Mouse (Mus musculus) heart, embryonic 11.5 days (tissue): ENCODE results near the gene Gm2a. TPM values are rescaled to one million over a fixed set of nuclear protein-coding genes. Genes with fewer than 3 reads are reported as not detected.

Experiments
- ATAC-seq: fragments of 200-750 bp; cut with Nextera tagmentation; replicated peaks from 2 replicates; pipeline ENCODE4 v1.8.0; 2017; ENCODE audit warnings: moderate library complexity; ENCODE audit not compliant: insufficient number of reproducible peaks, low FRiP score, low TSS enrichment
- H3K27ac ChIP-seq: fragments of 300-500 bp; sonication (generic); 2 replicates; pipeline ENCODE4 v1.5.1; 2014; ENCODE audit warnings: mild to moderate bottlenecking, low read depth, low read length
- H3K27me3 ChIP-seq: fragments of 300-500 bp; sonication (generic); 2 replicates; pipeline ENCODE4 v1.6.1; 2014; ENCODE audit warnings: mild to moderate bottlenecking, low read length, mixed read lengths; ENCODE audit not compliant: control insufficient read depth, insufficient read depth
- H3K36me3 ChIP-seq: fragments of 300-500 bp; sonication (generic); 2 replicates; pipeline ENCODE4 v1.6.1; 2014; ENCODE audit warnings: mild to moderate bottlenecking, low read length, moderate library complexity, mixed read lengths; ENCODE audit not compliant: control insufficient read depth, insufficient read depth
- H3K4me1 ChIP-seq: fragments of 300-500 bp; sonication (generic); 2 replicates; pipeline ENCODE4 v1.6.1; 2014; ENCODE audit warnings: low read length; ENCODE audit not compliant: control insufficient read depth, insufficient read depth
- H3K4me2 ChIP-seq: fragments of 300-500 bp; sonication (generic); 2 replicates; pipeline ENCODE4 v1.6.1; 2014; ENCODE audit warnings: mild to moderate bottlenecking, moderate library complexity
- H3K4me3 ChIP-seq: fragments of 300-500 bp; sonication (generic); 2 replicates; pipeline ENCODE4 v1.5.1; 2014; ENCODE audit warnings: low read depth, low read length
- H3K9ac ChIP-seq: fragments of 300-500 bp; sonication (generic); 2 replicates; pipeline ENCODE4 v1.6.1; 2014; ENCODE audit warnings: mild to moderate bottlenecking, low read depth, low read length, moderate library complexity
- H3K9me3 ChIP-seq: fragments of 300-500 bp; sonication (generic); replicated peaks from 2 replicates; pipeline ENCODE4 v1.6.1; 2016; ENCODE audit warnings: low read length; ENCODE audit not compliant: control insufficient read depth
- WGBS: fragments of 180-500 bp; shearing (Covaris S2); extraction: QIAGEN DNeasy Blood & Tissue Kit; methylation state at CpG from one replicate; pipeline ENCODE4 v1.1.7; 2014; ENCODE audit not compliant: insufficient replicate concordance; 5-methylcytosine and 5-hydroxymethylcytosine counted together
- polyA plus RNA-seq: library from polyadenylated mRNA; unstranded; fragments of >200 nt; fragmentation: Nextera tagmentation; extraction: Ambion mirVana; gene quantifications from 2 replicates; pipeline ENCODE4 v1.2.1, GENCODE M21; 2014

Gene Gm2a
- polyA plus RNA-seq, 1 experiment from 2014 or later, result 50.0 TPM

DNA sequence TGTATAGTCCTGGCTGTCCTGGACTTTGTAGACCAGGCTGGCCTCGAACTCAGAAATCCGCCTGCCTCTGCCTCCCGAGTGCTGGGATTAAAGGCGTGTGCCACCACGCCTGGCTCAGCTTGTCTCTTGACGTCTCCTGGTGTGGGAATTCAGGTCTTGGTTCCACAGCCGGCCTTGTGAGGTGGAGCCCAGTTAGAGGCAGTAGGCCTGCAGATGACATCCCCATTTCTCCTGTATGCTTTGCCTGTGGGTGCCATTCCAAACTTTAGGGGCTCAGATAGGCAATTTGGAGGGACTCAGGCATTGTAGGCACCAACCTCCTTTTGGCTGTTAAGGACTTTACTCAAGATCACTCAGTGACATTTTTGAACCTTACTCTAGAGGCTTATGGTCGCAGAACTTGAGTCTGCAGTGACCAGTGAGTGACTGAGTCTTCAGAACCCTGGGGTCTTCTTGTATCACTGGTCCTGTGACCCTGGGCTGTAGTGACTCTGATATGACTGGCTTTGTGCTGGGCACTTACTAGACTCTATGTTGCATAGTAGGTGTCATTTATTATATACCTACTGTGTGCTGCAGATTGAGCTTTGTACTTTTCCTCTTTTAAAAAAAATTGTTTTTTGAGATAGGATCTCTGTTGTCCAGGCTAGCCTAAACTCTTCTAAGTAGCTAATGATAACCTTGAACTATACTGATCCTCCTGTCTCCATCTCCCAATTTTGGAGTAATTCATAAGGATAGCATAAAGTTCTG is 1.3 kb downstream of the Gm2a start:
- Histone ChIP-seq H3K4me2 (no peak overlapping the region), H3K9ac (no peak overlapping the region)

DNA sequence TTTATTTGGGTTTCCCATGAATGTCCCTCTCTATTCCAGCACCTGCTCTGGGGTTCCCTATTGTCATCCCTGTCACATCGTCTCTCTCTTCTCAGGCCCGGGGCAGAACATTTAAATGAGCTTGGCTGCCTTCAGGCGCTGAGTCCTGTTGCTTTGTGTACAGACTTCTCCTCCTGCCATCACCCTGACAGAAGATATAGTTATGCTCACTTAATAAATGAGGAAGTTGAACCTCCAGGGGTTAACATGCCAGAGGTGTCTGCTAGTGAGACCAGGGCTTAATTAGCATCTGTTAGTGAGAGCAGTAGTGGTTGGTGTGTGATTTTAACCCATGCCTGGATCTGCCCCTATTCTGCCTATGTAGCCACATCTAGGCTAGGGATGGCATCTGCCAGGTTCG is 2.0 kb downstream of the Gm2a start:
- Histone ChIP-seq H3K4me3 (no peak overlapping the region), H3K9ac (no peak overlapping the region), H3K4me2 (no peak overlapping the region), H3K27me3 (no peaks in the 10 kb centered on the region), H3K9me3 (no peaks in the 10 kb centered on the region), H3K4me1 (peaks cover 5% of the 10 kb centered on the region), H3K27ac (no peak overlapping the region), H3K36me3 (no peaks in the 10 kb centered on the region)
- WGBS, result 71% methylated on average over 4 of the region's 4 CpGs
- ATAC-seq, result no peak

More for the DNA sequence above, 1.3 kb downstream of the Gm2a start:
- peaks cover 5% of the 10 kb centered on the region for H3K4me1 ChIP-seq
- H3K9me3 ChIP-seq, result no peaks in the 10 kb centered on the region
- no peaks in the 10 kb centered on the region for H3K27me3 ChIP-seq
- no peak for ATAC-seq
- H3K36me3 ChIP-seq, result no peaks in the 10 kb centered on the region
- H3K27ac ChIP-seq, result no peak overlapping the region
- WGBS, result 84% methylated on average over 8 of the region's 8 CpGs
- H3K4me3 ChIP-seq, result no peak overlapping the region; the same call in 1 of the 2 replicates

DNA sequence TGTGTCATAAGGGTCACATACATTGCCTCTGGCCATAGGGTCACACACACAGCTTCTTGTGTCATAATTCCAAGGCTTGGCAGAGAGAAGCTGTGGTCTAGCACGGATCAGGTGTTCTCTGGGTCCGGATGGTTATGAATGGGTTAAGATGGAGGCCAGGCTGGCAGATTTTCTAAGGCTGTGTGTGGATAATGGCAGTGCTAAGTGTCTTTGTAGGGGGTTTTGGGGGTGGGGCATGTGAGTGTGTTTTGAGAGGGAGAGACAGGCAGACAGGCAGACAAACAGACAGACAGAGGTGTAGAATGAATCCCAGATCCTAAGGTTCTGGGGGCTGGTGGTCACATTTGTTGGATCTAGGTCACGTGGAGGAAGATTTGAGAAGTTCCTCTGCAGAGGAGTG is 4.1 kb downstream of the Gm2a start:
- no peak for ATAC-seq
- H3K9me3 ChIP-seq, result no peaks in the 10 kb centered on the region
- 77% methylated on average over 3 of the region's 3 CpGs for WGBS
- H3K9ac ChIP-seq, result no peak overlapping the region
- no peak overlapping the region for H3K27ac ChIP-seq
- H3K4me2 ChIP-seq, result no peak overlapping the region
- H3K4me3 ChIP-seq, result no peak overlapping the region
- no peaks in the 10 kb centered on the region for H3K27me3 ChIP-seq
- no peaks in the 10 kb centered on the region for H3K36me3 ChIP-seq
- peaks cover 5% of the 10 kb centered on the region for H3K4me1 ChIP-seq

DNA sequence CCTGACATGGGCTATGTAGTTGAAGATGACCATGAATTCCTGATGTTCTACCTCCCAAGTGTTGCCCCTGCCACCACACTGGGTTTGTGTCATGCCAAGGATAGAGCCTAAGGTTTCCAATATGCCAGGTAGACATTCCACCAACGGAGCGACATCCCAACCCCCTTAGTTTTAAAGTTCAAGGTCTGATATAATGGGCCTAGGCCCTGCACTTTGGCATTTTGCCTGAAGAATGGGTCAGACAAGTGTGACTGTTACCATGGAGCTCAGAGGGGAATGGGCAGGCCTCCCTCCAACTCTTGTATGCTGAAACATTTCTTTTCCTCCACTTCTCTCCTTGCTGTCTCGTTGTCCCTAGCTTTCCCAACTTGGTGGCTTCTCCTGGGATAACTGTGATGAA is 5.3 kb downstream of the Gm2a start:
- no peak for ATAC-seq
- Histone ChIP-seq H3K9me3 (no peaks in the 10 kb centered on the region), H3K9ac (no peak overlapping the region), H3K27ac (no peak overlapping the region), H3K36me3 (no peaks in the 10 kb centered on the region), H3K4me3 (no peak overlapping the region), H3K4me1 (peaks cover 5% of the 10 kb centered on the region), H3K4me2 (no peak overlapping the region), H3K27me3 (no peaks in the 10 kb centered on the region)
- WGBS, result 86% methylated on average over 3 of the region's 3 CpGs

DNA sequence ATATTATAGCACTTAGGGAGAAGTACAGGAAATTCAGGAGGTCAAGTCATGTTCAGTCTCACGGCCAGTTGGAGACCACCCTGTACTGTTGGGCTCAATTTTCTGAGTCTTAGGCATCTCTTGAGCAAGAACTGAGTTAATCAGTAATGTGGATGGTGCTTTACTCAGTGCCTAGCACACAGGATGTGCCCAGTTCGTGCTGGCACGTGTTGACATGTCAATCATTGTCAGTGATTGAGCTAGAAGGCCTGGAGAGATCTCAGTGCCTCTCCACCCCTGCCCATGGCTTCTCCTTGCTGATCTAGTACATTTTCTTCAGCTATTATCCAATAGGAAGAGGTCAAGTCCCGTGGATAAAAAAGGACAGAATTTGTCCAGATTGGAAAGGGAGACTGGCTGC is 7.5 kb downstream of the Gm2a start:
- no peak overlapping the region for H3K4me3 ChIP-seq
- no peak overlapping the region for H3K27ac ChIP-seq
- H3K27me3 ChIP-seq, result no peaks in the 10 kb centered on the region
- no peaks in the 10 kb centered on the region for H3K9me3 ChIP-seq
- 68% methylated on average over 4 of the region's 4 CpGs for WGBS
- no peak overlapping the region for H3K9ac ChIP-seq
- H3K4me1 ChIP-seq, result peaks cover 1% of the 10 kb centered on the region; the same call in 1 of the 2 replicates
- H3K36me3 ChIP-seq, result no peaks in the 10 kb centered on the region
- ATAC-seq, result no peak
- no peak overlapping the region for H3K4me2 ChIP-seq

DNA sequence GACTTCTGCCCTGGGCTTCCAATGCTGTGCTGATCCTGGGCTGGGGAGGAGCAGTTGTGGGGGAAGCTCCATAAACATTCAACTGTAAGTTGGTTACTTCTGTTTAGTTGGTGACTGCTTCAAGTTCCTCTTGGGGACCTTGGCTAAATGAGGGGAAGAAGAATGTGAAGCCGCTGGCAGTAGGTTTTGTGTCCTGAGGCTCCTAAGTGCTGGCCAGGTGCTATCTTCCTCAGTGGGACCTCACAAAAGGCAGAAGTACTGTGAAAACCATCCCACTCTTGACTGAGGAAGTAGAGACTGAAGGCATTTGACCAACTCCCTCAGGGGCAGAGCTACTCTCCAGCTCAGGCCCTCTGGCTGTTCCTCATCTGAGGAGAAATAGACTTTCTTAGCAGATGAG is 8.7 kb downstream of the Gm2a start:
- Histone ChIP-seq H3K36me3 (no peaks in the 10 kb centered on the region), H3K9me3 (no peaks in the 10 kb centered on the region), H3K27ac (no peak overlapping the region), H3K4me3 (no peak overlapping the region), H3K27me3 (no peaks in the 10 kb centered on the region), H3K4me1 (peaks cover 3% of the 10 kb centered on the region; the same call in 1 of the 2 replicates), H3K4me2 (no peak overlapping the region), H3K9ac (no peak overlapping the region)
- ATAC-seq, result no peak
- WGBS, result 94% methylated on average over 1 of the region's 1 CpGs

DNA sequence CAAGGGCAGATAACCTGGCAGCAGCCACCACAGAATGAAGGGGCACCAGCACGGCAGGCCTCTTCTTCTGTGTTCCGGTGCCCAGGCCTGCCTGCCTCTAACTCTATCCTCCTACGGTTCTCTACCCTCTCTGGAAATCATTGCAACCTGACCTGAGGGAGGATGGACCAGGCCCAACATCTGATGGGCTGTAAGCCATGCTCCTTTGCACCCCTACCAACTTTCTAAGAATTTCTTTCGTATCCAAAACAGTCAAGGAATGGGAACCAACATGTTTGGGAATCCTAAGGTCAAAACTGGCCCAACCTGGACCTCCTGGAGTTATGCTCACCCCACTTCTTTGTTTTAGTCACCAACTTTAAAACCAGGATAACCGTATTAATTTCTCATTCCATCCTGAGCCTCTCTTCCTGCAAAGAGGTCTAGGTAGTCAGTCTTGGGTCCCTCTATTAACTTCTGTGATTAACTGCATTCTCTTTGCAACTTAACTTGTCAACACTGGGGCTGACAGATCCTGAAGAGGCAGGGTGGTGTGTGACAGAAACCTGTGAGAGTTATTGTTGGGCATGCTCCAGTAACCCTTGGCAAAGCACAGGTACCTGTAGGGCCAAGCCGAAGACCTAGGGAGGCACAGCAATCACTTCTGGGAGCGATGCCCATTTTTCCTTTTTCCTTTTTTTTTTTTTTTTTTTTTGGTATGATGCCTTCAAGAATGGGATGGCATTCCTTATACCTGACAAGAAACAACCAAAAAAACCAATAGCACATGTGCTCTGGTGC is 11.8 kb downstream of the Gm2a start:
- H3K4me1 ChIP-seq, result peaks cover 3% of the 10 kb centered on the region; the same call in 1 of the 2 replicates
- no peak overlapping the region for H3K27ac ChIP-seq
- H3K9me3 ChIP-seq, result no peaks in the 10 kb centered on the region
- no peak overlapping the region for H3K4me2 ChIP-seq
- WGBS, result 86% methylated on average over 7 of the region's 7 CpGs
- H3K36me3 ChIP-seq, result no peaks in the 10 kb centered on the region
- H3K27me3 ChIP-seq, result no peaks in the 10 kb centered on the region
- H3K9ac ChIP-seq, result no peak overlapping the region
- ATAC-seq, result no peak
- H3K4me3 ChIP-seq, result no peak overlapping the region

DNA sequence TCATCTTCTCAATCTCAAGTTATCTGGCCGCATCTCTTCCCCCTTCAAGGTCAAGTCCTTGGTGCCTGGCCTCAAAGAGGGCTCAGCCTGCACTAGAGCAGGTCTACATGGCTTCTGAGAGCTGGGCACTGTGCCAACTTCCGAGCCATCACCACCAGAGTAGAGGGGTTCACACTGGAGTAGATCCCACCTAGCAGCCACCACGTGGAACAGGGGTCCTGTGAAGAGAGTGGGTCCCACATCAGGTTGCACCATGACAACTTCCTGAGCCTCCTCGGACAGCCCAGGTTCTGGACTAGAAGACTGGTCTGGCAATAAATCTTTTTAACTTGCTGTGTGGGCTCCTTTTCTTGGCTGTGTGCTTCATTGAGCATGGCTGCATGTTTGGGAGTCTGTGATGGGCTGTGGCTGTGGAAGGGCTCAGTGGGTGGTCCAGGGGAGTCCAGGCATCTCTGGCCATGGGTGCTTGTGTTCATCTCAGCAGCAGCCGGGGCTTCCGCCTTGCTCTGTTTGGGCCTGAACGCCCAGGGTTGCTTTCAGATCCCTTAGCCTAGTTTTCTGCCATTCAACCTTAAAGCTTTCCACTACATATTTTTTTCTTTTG is 12.8 kb downstream of the Gm2a start:
- no peaks in the 10 kb centered on the region for H3K9me3 ChIP-seq
- H3K4me1 ChIP-seq, result peaks cover 3% of the 10 kb centered on the region; the same call in 1 of the 2 replicates
- WGBS, result 71% methylated on average over 7 of the region's 7 CpGs
- no peak for ATAC-seq
- H3K27ac ChIP-seq, result no peak overlapping the region
- H3K9ac ChIP-seq, result no peak overlapping the region
- H3K4me3 ChIP-seq, result no peak overlapping the region
- no peaks in the 10 kb centered on the region for H3K36me3 ChIP-seq
- no peaks in the 10 kb centered on the region for H3K27me3 ChIP-seq
- no peak overlapping the region for H3K4me2 ChIP-seq
